Mouse (Mus musculus) central nervous system, embryonic 14 days (tissue): ENCODE measurements around the gene Ankrd53. TPM values are rescaled to one million over a fixed set of nuclear protein-coding genes. Genes with fewer than 3 reads are reported as not detected.

ENCODE experiments used
- polyA plus RNA-seq: library from polyadenylated mRNA; depleted of rRNA; stranded (reverse); fragments of >200 nt; gene quantifications from 2 replicates; pipeline ENCODE4 v1.2.3, GENCODE M21; 2012; rRNA removed

The Ankrd53 gene
- not detected in 2 replicates for polyA plus RNA-seq

DNA sequence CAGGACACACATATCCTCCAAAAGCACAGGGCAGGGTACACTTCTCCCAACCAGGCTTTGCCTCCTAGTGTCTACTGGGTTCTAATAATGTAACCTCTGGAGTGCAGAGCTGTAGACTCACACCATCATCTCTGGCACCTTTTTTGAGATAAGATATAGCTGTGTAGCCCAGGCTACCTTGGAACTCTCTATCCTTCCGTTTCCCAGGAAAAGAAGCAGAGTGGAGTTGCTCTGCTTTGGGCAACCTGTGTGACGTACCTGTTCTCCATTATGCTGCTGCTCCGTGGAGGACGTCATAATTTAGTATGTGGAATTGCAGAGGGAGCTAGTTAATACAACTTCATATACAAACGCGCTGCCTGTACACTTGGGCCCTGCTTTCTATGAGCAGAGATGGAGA lies at the start of gene Ankrd53:
Ankrd53 (plus strand) TSS at position 301 of the 400 bp plus-strand sequence.

DNA sequence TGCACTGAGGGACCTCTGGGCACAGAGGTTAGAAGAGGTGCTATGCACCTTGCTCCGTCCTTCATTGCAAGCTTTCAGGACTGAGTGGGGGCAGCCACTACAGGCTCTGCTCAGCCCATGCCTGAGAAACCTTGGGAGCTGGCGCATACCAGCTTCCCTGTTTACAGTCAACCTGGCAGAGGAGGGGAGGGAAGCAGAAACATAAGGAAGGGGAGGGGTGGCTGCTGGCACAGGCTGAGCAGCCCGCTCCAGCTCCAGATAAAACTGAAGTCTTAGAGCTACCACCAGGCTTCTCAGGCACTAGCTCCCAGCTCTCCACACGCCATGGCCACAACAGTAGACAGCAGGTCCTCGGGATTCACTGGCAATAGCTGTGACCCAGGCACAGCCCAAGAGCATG lies 19.7 kb upstream of the Ankrd53 start, which contains the start of gene Atp6v1b1:
Atp6v1b1 (plus strand) TSS at position 230 of the 400 bp plus-strand sequence.

DNA sequence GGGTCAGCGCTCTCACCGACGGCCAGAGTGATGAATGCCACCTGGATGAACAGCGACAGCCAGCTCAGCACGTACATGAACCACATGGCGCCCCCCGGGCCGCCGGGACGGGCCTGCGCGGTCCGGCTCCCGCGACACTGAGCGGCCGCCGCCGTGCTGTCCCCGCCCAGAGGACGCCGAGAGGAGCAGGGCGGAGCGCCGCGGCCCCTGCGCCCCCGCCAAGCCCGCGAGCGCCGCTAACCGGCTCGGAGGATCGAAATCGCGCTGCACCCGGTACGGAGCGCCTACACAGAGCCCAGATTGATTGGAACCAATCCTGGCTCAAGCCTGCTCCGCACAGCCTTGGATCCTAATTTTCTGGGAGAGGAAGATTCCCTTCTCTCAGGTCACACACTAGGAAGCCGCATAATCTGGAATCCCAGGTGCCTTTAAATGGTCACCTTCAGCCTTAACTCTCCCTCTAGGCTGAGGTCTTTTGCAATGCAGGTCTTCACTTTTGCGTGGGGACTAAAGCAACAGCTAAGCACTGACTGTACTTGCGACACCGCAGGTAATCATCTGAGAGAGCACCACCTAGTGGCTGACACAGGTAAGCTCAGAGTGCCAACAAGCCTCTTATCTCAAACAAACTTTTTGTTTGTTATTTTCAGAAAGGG lies 13.3 kb downstream of the Ankrd53 start, which contains the start of gene Tex261:
Tex261 (minus strand) TSS at position 176 of the 656 bp plus-strand sequence.

DNA sequence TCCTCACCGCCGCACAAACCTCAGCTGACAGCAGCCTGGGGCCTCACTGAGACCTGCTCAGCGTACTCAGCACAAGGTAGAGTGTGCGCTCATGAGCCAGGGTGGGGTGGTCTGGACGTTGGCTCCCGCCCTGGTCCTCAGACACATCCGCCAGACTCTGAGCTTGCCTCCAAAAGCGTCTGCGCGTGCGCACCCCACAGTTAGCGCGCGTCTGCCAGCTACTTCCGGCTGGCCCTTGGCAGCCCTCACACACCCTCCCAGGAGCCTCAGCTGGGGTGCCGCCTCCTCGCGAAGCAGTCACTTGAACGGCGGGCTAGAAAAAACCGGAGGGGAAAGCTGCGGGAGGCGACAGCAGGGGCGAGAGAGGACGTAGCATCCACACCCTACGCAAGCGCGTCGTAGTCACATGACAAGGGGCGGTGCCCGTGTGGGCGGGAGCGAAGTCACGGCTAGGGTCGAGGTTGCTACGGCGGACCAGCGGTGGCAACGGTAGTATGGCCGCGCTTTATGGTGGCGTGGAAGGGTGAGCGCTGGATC lies 32.4 kb downstream of the Ankrd53 start, which contains the start of gene Nagk:
Nagk (plus strand) TSS at position 223 of the 537 bp plus-strand sequence.

Other genes starting within 250 kb of the Ankrd53 start
- 2.4 and 3.4 TPM in 2 replicates for gene Actg2, start 226.4 kb upstream of the Ankrd53 start, polyA plus RNA-seq
- 34.2 and 34.6 TPM in 2 replicates for gene Stambp, start 189.9 kb upstream of the Ankrd53 start, polyA plus RNA-seq
- not detected in 2 replicates for gene Clec4f, start 106.5 kb upstream of the Ankrd53 start, polyA plus RNA-seq
- not detected in 2 replicates for gene Cd207, start 84.8 kb upstream of the Ankrd53 start, polyA plus RNA-seq
- 0.07 and 0.13 TPM in 2 replicates for gene Vax2, start 51.4 kb upstream of the Ankrd53 start, polyA plus RNA-seq
- gene Atp6v1b1, start 19.7 kb upstream of the Ankrd53 start, polyA plus RNA-seq = 0.17 and 0.38 TPM in 2 replicates
- 51.3 and 57.1 TPM in 2 replicates for gene Tex261, start 13.2 kb downstream of the Ankrd53 start, polyA plus RNA-seq
- 52.0 and 56.5 TPM in 2 replicates for gene Nagk, start 32.3 kb downstream of the Ankrd53 start, polyA plus RNA-seq
- gene Paip2b, start 69.1 kb downstream of the Ankrd53 start, polyA plus RNA-seq = 52.1 and 61.4 TPM in 2 replicates
- gene Zfp638, start 104.5 kb downstream of the Ankrd53 start, polyA plus RNA-seq = 78.7 and 81.8 TPM in 2 replicates
- 2.7 and 7.6 TPM in 2 replicates for gene Dysf, start 245.9 kb downstream of the Ankrd53 start, polyA plus RNA-seq